Mouse (Mus musculus): ENCODE measurements around the gene Nt5c. TPM values are rescaled to one million over a fixed set of nuclear protein-coding genes. Genes with fewer than 3 reads are reported as not detected.
"Not testable (repeated sequence)": the region's sequence is repeated elsewhere in the genome, so short reads cannot be mapped to it uniquely, and the experiment has no call there.

The Nt5c gene
- polyA plus RNA-seq, 1 experiment from 2014 or later: 133 TPM

- not testable (repeated sequence) for H3K9me3 ChIP-seq (ENCODE audit: control insufficient read depth, low read length); H3K9ac ChIP-seq (ENCODE audit: low read length); H3K4me3 ChIP-seq (ENCODE audit: low read depth, low read length); ATAC-seq (replicated peaks; ENCODE audit: low FRiP score, low TSS enrichment, low read depth); H3K27ac ChIP-seq (ENCODE audit: low read depth); H3K4me2 ChIP-seq (ENCODE audit: low read length); H3K27me3 ChIP-seq (replicated peaks; ENCODE audit: control insufficient read depth, insufficient read depth, low read length); DNase-seq (ENCODE audit: low spot score); H3K36me3 ChIP-seq (ENCODE audit: control insufficient read depth, insufficient read depth, low read length); H3K4me1 ChIP-seq (replicated peaks; ENCODE audit: control insufficient read depth, insufficient read depth, low read length)
- 86% methylated on average over 6 of the region's 6 CpGs for WGBS
Observed at GRCm38 (mm10) chr11:115454822-115455221, 36.8 kb downstream of the Nt5c start.

GRCm38 (mm10) chr11:115453306-115453705 lies 38.4 kb downstream of the Nt5c start:
- Histone ChIP-seq H3K9me3 (ENCODE audit: control insufficient read depth, low read length) (no peaks in the 10 kb centered on the region), H3K4me1 (replicated peaks; ENCODE audit: control insufficient read depth, insufficient read depth, low read length) (peaks cover 4% of the 10 kb centered on the region; the same call in 1 of the 2 replicates), H3K27ac (ENCODE audit: low read depth) (no peak overlapping the region), H3K4me3 (ENCODE audit: low read depth, low read length) (no peak overlapping the region), H3K27me3 (replicated peaks; ENCODE audit: control insufficient read depth, insufficient read depth, low read length) (no peaks in the 10 kb centered on the region), H3K36me3 (ENCODE audit: control insufficient read depth, insufficient read depth, low read length) (no peaks in the 10 kb centered on the region), H3K9ac (ENCODE audit: low read length) (no peak overlapping the region), H3K4me2 (ENCODE audit: low read length) (no peak overlapping the region)
- WGBS: 81% methylated on average over 4 of the region's 4 CpGs
- DNase-seq (ENCODE audit: low spot score) (no peak), ATAC-seq (replicated peaks; ENCODE audit: low FRiP score, low TSS enrichment, low read depth) (no peak)

- Histone ChIP-seq H3K4me1 (replicated peaks; ENCODE audit: control insufficient read depth, insufficient read depth, low read length) (peaks cover 4% of the 10 kb centered on the region; the same call in 1 of the 2 replicates), H3K9ac (ENCODE audit: low read length) (no peak overlapping the region), H3K27me3 (replicated peaks; ENCODE audit: control insufficient read depth, insufficient read depth, low read length) (no peaks in the 10 kb centered on the region), H3K36me3 (ENCODE audit: control insufficient read depth, insufficient read depth, low read length) (no peaks in the 10 kb centered on the region), H3K27ac (ENCODE audit: low read depth) (no peak overlapping the region), H3K4me3 (ENCODE audit: low read depth, low read length) (no peak overlapping the region), H3K4me2 (ENCODE audit: low read length) (no peak overlapping the region), H3K9me3 (ENCODE audit: control insufficient read depth, low read length) (no peaks in the 10 kb centered on the region)
- ATAC-seq (replicated peaks; ENCODE audit: low FRiP score, low TSS enrichment, low read depth): no peak
- no peak for DNase-seq (ENCODE audit: low spot score)
- WGBS: 84% methylated on average over 7 of the region's 7 CpGs
Observed at GRCm38 (mm10) chr11:115452281-115452860, 39.3 kb downstream of the Nt5c start.

GRCm38 (mm10) chr11:115451781-115452241 lies 39.9 kb downstream of the Nt5c start:
- Histone ChIP-seq H3K36me3 (ENCODE audit: control insufficient read depth, insufficient read depth, low read length) (no peaks in the 10 kb centered on the region), H3K9ac (ENCODE audit: low read length) (no peak overlapping the region), H3K9me3 (ENCODE audit: control insufficient read depth, low read length) (no peaks in the 10 kb centered on the region), H3K27me3 (replicated peaks; ENCODE audit: control insufficient read depth, insufficient read depth, low read length) (no peaks in the 10 kb centered on the region), H3K4me2 (ENCODE audit: low read length) (no peak overlapping the region), H3K4me1 (replicated peaks; ENCODE audit: control insufficient read depth, insufficient read depth, low read length) (peaks cover 7% of the 10 kb centered on the region), H3K27ac (ENCODE audit: low read depth) (no peak overlapping the region), H3K4me3 (ENCODE audit: low read depth, low read length) (no peak overlapping the region)
- ATAC-seq (replicated peaks; ENCODE audit: low FRiP score, low TSS enrichment, low read depth): no peak
- 83% methylated on average over 8 of the region's 8 CpGs for WGBS
- DNase-seq (ENCODE audit: low spot score): no peak

GRCm38 (mm10) chr11:115450176-115450575 lies 41.5 kb downstream of the Nt5c start:
- Histone ChIP-seq H3K4me3 (ENCODE audit: low read depth, low read length) (no peak overlapping the region), H3K4me2 (ENCODE audit: low read length) (no peak overlapping the region), H3K9ac (ENCODE audit: low read length) (no peak overlapping the region), H3K36me3 (ENCODE audit: control insufficient read depth, insufficient read depth, low read length) (no peaks in the 10 kb centered on the region), H3K4me1 (replicated peaks; ENCODE audit: control insufficient read depth, insufficient read depth, low read length) (peaks cover 12% of the 10 kb centered on the region), H3K27ac (ENCODE audit: low read depth) (peak overlapping the region; percentile 45; the same call in 1 of the 2 replicates), H3K9me3 (ENCODE audit: control insufficient read depth, low read length) (no peaks in the 10 kb centered on the region), H3K27me3 (replicated peaks; ENCODE audit: control insufficient read depth, insufficient read depth, low read length) (no peaks in the 10 kb centered on the region)
- ATAC-seq (replicated peaks; ENCODE audit: low FRiP score, low TSS enrichment, low read depth): peak; percentile 65
- no peak for DNase-seq (ENCODE audit: low spot score)
- WGBS: 69% methylated on average over 7 of the region's 7 CpGs

- Histone ChIP-seq H3K27me3 (replicated peaks; ENCODE audit: control insufficient read depth, insufficient read depth, low read length) (no peaks in the 10 kb centered on the region), H3K9me3 (ENCODE audit: control insufficient read depth, low read length) (no peaks in the 10 kb centered on the region), H3K27ac (ENCODE audit: low read depth) (peak overlapping the region; percentile 17; the same call in 1 of the 2 replicates), H3K4me2 (ENCODE audit: low read length) (no peak overlapping the region), H3K4me1 (replicated peaks; ENCODE audit: control insufficient read depth, insufficient read depth, low read length) (peaks cover 12% of the 10 kb centered on the region), H3K36me3 (ENCODE audit: control insufficient read depth, insufficient read depth, low read length) (no peaks in the 10 kb centered on the region), H3K9ac (ENCODE audit: low read length) (no peak overlapping the region), H3K4me3 (ENCODE audit: low read depth, low read length) (no peak overlapping the region)
- ATAC-seq (replicated peaks; ENCODE audit: low FRiP score, low TSS enrichment, low read depth): no peak
- 58% methylated on average over 7 of the region's 7 CpGs for WGBS
- DNase-seq (ENCODE audit: low spot score): peak; percentile 49
Observed at GRCm38 (mm10) chr11:115448998-115449397, 42.7 kb downstream of the Nt5c start.

GRCm38 (mm10) chr11:115448075-115448474 lies 43.6 kb downstream of the Nt5c start:
- no peaks in the 10 kb centered on the region for H3K36me3 ChIP-seq (ENCODE audit: control insufficient read depth, insufficient read depth, low read length)
- no peak overlapping the region for H3K27ac ChIP-seq (ENCODE audit: low read depth)
- no peak overlapping the region for H3K9ac ChIP-seq (ENCODE audit: low read length)
- H3K9me3 ChIP-seq (ENCODE audit: control insufficient read depth, low read length): no peaks in the 10 kb centered on the region
- no peak for ATAC-seq (replicated peaks; ENCODE audit: low FRiP score, low TSS enrichment, low read depth)
- no peak overlapping the region for H3K4me3 ChIP-seq (ENCODE audit: low read depth, low read length)
- WGBS: 83% methylated on average over 16 of the region's 16 CpGs
- H3K4me1 ChIP-seq (replicated peaks; ENCODE audit: control insufficient read depth, insufficient read depth, low read length): peaks cover 12% of the 10 kb centered on the region
- no peaks in the 10 kb centered on the region for H3K27me3 ChIP-seq (replicated peaks; ENCODE audit: control insufficient read depth, insufficient read depth, low read length)
- DNase-seq (ENCODE audit: low spot score): peak; percentile 46
- no peak overlapping the region for H3K4me2 ChIP-seq (ENCODE audit: low read length)

GRCm38 (mm10) chr11:115447321-115447885 lies 44.3 kb downstream of the Nt5c start:
- WGBS: 76% methylated on average over 11 of the region's 11 CpGs
- no peak for ATAC-seq (replicated peaks; ENCODE audit: low FRiP score, low TSS enrichment, low read depth)
- peaks cover 12% of the 10 kb centered on the region for H3K4me1 ChIP-seq (replicated peaks; ENCODE audit: control insufficient read depth, insufficient read depth, low read length)
- no peak overlapping the region for H3K9ac ChIP-seq (ENCODE audit: low read length)
- no peaks in the 10 kb centered on the region for H3K27me3 ChIP-seq (replicated peaks; ENCODE audit: control insufficient read depth, insufficient read depth, low read length)
- no peaks in the 10 kb centered on the region for H3K36me3 ChIP-seq (ENCODE audit: control insufficient read depth, insufficient read depth, low read length)
- H3K4me2 ChIP-seq (ENCODE audit: low read length): no peak overlapping the region
- no peak overlapping the region for H3K4me3 ChIP-seq (ENCODE audit: low read depth, low read length)
- no peaks in the 10 kb centered on the region for H3K9me3 ChIP-seq (ENCODE audit: control insufficient read depth, low read length)
- no peak overlapping the region for H3K27ac ChIP-seq (ENCODE audit: low read depth)
- peak; percentile 48 for DNase-seq (ENCODE audit: low spot score)

GRCm38 (mm10) chr11:115446906-115447305 lies 44.8 kb downstream of the Nt5c start:
- H3K9ac ChIP-seq (ENCODE audit: low read length): no peak overlapping the region
- H3K4me2 ChIP-seq (ENCODE audit: low read length): no peak overlapping the region
- 41% methylated on average over 3 of the region's 3 CpGs for WGBS
- ATAC-seq (replicated peaks; ENCODE audit: low FRiP score, low TSS enrichment, low read depth) (no peak), DNase-seq (ENCODE audit: low spot score) (peak; percentile 51)
- peaks cover 12% of the 10 kb centered on the region for H3K4me1 ChIP-seq (replicated peaks; ENCODE audit: control insufficient read depth, insufficient read depth, low read length)
- no peak overlapping the region for H3K4me3 ChIP-seq (ENCODE audit: low read depth, low read length)
- no peak overlapping the region for H3K27ac ChIP-seq (ENCODE audit: low read depth)
- no peaks in the 10 kb centered on the region for H3K36me3 ChIP-seq (ENCODE audit: control insufficient read depth, insufficient read depth, low read length)
- no peaks in the 10 kb centered on the region for H3K9me3 ChIP-seq (ENCODE audit: control insufficient read depth, low read length)
- no peaks in the 10 kb centered on the region for H3K27me3 ChIP-seq (replicated peaks; ENCODE audit: control insufficient read depth, insufficient read depth, low read length)
